Mouse (Mus musculus): Measurements from ENCODE around the gene Mrpl47. TPM values are rescaled to one million over a fixed set of nuclear protein-coding genes. Genes with fewer than 3 reads are reported as not detected.
A peak's percentile ranks its signal among the peaks of the same experiment; 100 is the strongest.
"Not testable (repeated sequence)": the region's sequence is repeated elsewhere in the genome, so short reads cannot be mapped to it uniquely, and the experiment has no call there.

Gene Mrpl47
- polyA plus RNA-seq, 2 experiments: 15.4 to 31.3 TPM

DNA sequence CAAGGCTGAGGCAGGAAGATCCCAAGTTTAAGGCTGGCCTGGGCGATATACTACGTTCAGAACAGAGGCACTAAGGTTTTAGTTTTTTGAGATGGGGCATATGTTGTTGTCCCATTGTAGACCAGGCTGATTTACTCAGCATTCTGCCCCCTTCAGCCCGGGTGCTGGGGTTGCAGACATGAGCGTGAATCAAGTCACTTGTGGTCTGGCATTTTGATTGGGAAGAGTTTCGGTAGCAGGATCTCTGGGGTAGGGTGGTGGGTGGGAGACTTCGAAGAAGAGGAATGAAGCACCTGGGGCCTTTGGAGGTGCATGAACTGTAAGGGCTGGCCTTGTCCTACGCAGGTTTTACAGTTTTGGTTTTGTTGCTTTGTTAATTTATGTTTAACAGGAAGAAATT lies 13.2 kb downstream of the Mrpl47 start:
- ATAC-seq (ENCODE audit: low FRiP score, low read depth): no peak
- H3K9me3 ChIP-seq (ENCODE audit: control insufficient read depth, low read length): peaks cover 3% of the 10 kb centered on the region; the same call in 1 of the 2 replicates
- H3K4me1 ChIP-seq (ENCODE audit: control insufficient read depth, insufficient read depth, low read length): no peaks in the 10 kb centered on the region
- H3K36me3 ChIP-seq (ENCODE audit: control insufficient read depth, insufficient read depth, low read length): peaks cover 85% of the 10 kb centered on the region
- H3K27me3 ChIP-seq (ENCODE audit: control insufficient read depth, insufficient read depth, low read length): no peaks in the 10 kb centered on the region
- 95% methylated on average over 7 of the region's 7 CpGs for WGBS
- no peak overlapping the region for H3K4me2 ChIP-seq (replicated peaks; ENCODE audit: low read depth, low read length, severe bottlenecking)
- no peak overlapping the region for H3K27ac ChIP-seq (replicated peaks; ENCODE audit: low read depth, low read length)
- H3K4me3 ChIP-seq (replicated peaks; ENCODE audit: low read length): no peak overlapping the region
- no peak for TF ChIP-seq POLR2A (IDR thresholded peaks at IDR 0.05; ENCODE audit: borderline replicate concordance, extremely low read depth, insufficient read depth, insufficient read length)
- no peak overlapping the region for H3K9ac ChIP-seq (ENCODE audit: low read depth, low read length, severe bottlenecking)
- DNase-seq (ENCODE audit: low spot score): no peak

DNA sequence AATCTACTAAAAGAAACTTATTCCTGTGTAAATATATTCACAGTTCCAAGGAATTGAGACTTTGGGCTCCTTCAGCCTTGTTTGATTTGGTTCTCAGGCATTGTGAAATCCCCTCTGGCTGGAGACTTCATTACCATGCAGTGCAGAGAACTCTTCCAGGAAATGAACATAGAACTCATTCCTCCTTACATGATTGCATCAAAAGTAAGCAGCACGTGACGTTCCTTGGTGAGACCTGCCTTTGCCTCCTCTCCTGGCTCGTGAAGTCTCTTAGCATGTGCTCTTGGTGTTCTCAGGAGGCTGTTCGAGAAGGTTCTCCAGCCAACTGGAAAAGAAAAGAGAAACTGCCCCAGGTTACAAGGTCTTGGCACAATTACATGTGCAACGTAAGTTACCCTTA lies 19.1 kb downstream of the Mrpl47 start:
- no peak for ATAC-seq (ENCODE audit: low FRiP score, low read depth)
- WGBS: 87% methylated on average over 5 of the region's 5 CpGs
- TF ChIP-seq POLR2A (IDR thresholded peaks at IDR 0.05; ENCODE audit: borderline replicate concordance, extremely low read depth, insufficient read depth, insufficient read length): no peak

DNA sequence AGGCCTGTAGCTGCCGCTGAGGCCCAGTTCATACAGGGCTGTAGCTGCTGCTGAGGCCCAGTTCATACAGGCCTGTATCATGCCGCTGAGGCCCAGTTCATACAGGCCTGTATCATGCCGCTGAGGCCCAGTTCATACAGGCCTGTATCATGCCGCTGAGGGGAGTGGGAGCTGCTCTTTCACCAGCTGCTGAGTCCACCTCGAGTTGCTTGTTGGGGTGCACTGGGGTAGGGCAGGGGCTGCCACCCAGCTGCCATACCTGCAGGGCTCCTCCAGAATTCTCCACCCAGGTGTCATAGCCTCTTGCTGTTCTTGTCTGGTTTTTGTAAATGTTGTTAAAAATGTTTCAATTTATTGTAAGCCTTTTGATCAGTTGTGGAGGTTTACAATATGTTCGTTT lies 20.0 kb downstream of the Mrpl47 start:
- H3K9ac ChIP-seq (ENCODE audit: low read depth, low read length, severe bottlenecking); H3K27me3 ChIP-seq (ENCODE audit: control insufficient read depth, insufficient read depth, low read length); ATAC-seq (ENCODE audit: low FRiP score, low read depth); H3K9me3 ChIP-seq (ENCODE audit: control insufficient read depth, low read length); H3K4me3 ChIP-seq (replicated peaks; ENCODE audit: low read length); DNase-seq (ENCODE audit: low spot score); H3K27ac ChIP-seq (replicated peaks; ENCODE audit: low read depth, low read length); H3K4me1 ChIP-seq (ENCODE audit: control insufficient read depth, insufficient read depth, low read length); H3K4me2 ChIP-seq (replicated peaks; ENCODE audit: low read depth, low read length, severe bottlenecking): not testable (repeated sequence)
- 95% methylated on average over 6 of the region's 6 CpGs for WGBS
- H3K36me3 ChIP-seq (ENCODE audit: control insufficient read depth, insufficient read depth, low read length): peaks cover 92% of the 10 kb centered on the region

More for the DNA sequence above, 19.1 kb downstream of the Mrpl47 start:
- Histone ChIP-seq H3K4me1 (ENCODE audit: control insufficient read depth, insufficient read depth, low read length) (no peaks in the 10 kb centered on the region), H3K9ac (ENCODE audit: low read depth, low read length, severe bottlenecking) (no peak overlapping the region), H3K4me2 (replicated peaks; ENCODE audit: low read depth, low read length, severe bottlenecking) (no peak overlapping the region), H3K27ac (replicated peaks; ENCODE audit: low read depth, low read length) (no peak overlapping the region), H3K4me3 (replicated peaks; ENCODE audit: low read length) (no peak overlapping the region), H3K27me3 (ENCODE audit: control insufficient read depth, insufficient read depth, low read length) (no peaks in the 10 kb centered on the region), H3K9me3 (ENCODE audit: control insufficient read depth, low read length) (no peaks in the 10 kb centered on the region), H3K36me3 (ENCODE audit: control insufficient read depth, insufficient read depth, low read length) (peaks cover 92% of the 10 kb centered on the region)
- no peak for DNase-seq (ENCODE audit: low spot score)

DNA sequence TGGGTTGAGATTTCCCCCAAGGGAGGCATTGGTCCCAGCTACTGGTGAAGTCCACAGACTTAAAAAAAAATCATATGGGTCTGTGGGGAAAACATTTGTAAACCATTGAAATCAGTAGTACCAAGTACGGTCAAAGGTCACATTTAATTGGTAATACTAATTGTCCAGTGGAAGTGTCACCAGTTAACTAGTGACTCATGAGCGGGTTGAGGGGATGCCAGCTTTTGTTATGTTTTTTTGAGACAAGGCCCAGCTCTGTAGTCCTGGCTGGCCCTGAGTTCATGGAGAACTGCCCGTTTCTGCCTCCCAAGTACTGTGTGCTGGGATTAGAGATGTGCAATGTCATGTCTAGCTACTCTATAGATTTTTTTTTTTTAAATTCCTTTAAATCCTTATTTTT lies 23.7 kb downstream of the Mrpl47 start:
- no peak overlapping the region for H3K4me2 ChIP-seq (replicated peaks; ENCODE audit: low read depth, low read length, severe bottlenecking)
- DNase-seq (ENCODE audit: low spot score) (no peak), ATAC-seq (ENCODE audit: low FRiP score, low read depth) (no peak)
- no peaks in the 10 kb centered on the region for H3K9me3 ChIP-seq (ENCODE audit: control insufficient read depth, low read length)
- no peaks in the 10 kb centered on the region for H3K27me3 ChIP-seq (ENCODE audit: control insufficient read depth, insufficient read depth, low read length)
- H3K36me3 ChIP-seq (ENCODE audit: control insufficient read depth, insufficient read depth, low read length): peaks cover 70% of the 10 kb centered on the region
- H3K9ac ChIP-seq (ENCODE audit: low read depth, low read length, severe bottlenecking): no peak overlapping the region
- no peak for TF ChIP-seq POLR2A (IDR thresholded peaks at IDR 0.05; ENCODE audit: borderline replicate concordance, extremely low read depth, insufficient read depth, insufficient read length)
- 87% methylated on average over 3 of the region's 3 CpGs for WGBS
- no peak overlapping the region for H3K4me3 ChIP-seq (replicated peaks; ENCODE audit: low read length)
- peaks cover 8% of the 10 kb centered on the region; the same call in 1 of the 2 replicates for H3K4me1 ChIP-seq (ENCODE audit: control insufficient read depth, insufficient read depth, low read length)
- H3K27ac ChIP-seq (replicated peaks; ENCODE audit: low read depth, low read length): no peak overlapping the region

- TF ChIP-seq POLR2A (IDR thresholded peaks at IDR 0.05; ENCODE audit: borderline replicate concordance, extremely low read depth, insufficient read depth, insufficient read length): no peak
- H3K27ac ChIP-seq (replicated peaks; ENCODE audit: low read depth, low read length): peak overlapping the region; percentile 85
- WGBS: 8% methylated on average over 9 of the region's 9 CpGs
Measured at GRCm38 (mm10) chr3:32709388-32709787, 28.0 kb downstream of the Mrpl47 start.

More at GRCm38 (mm10) chr3:32709388-32709787, 28.0 kb downstream of the Mrpl47 start:
- Histone ChIP-seq H3K4me2 (replicated peaks; ENCODE audit: low read depth, low read length, severe bottlenecking) (peak overlapping the region; percentile 79), H3K36me3 (ENCODE audit: control insufficient read depth, insufficient read depth, low read length) (peaks cover 29% of the 10 kb centered on the region), H3K27me3 (ENCODE audit: control insufficient read depth, insufficient read depth, low read length) (no peaks in the 10 kb centered on the region), H3K4me1 (ENCODE audit: control insufficient read depth, insufficient read depth, low read length) (peaks cover 8% of the 10 kb centered on the region; the same call in 1 of the 2 replicates), H3K4me3 (replicated peaks; ENCODE audit: low read length) (peak overlapping the region; percentile 92), H3K9ac (ENCODE audit: low read depth, low read length, severe bottlenecking) (peak overlapping the region; percentile 90), H3K9me3 (ENCODE audit: control insufficient read depth, low read length) (no peaks in the 10 kb centered on the region)
- ATAC-seq (ENCODE audit: low FRiP score, low read depth) (no peak), DNase-seq (ENCODE audit: low spot score) (no peak)

All from limb, embryonic 14.5 days (tissue).